Mouse (Mus musculus) ES-E14 (cell line): ENCODE measurements at regions not wholly inside any gene's neighbourhood (a gene's known extent, or its start where the extent isn't known, plus 50 kb on each side); places are given as distances from the start of the nearest gene placed in this dataset.

ENCODE experiments used
- HCFC1 ChIP-seq: IDR thresholded peaks from 2 replicates; pipeline ENCODE4 v1.6.1; 2012; ENCODE audit warnings: low read length, inconsistent platforms, borderline replicate concordance; ENCODE audit not compliant: insufficient read depth
- MAFK ChIP-seq: IDR thresholded peaks from 2 replicates; pipeline ENCODE4 v1.6.1; 2014; ENCODE audit warnings: mild to moderate bottlenecking, low read depth, low read length, inconsistent platforms; ENCODE audit not compliant: insufficient read depth
- ZC3H11A ChIP-seq: IDR thresholded peaks from 2 replicates; pipeline ENCODE4 v1.6.1; 2012; ENCODE audit warnings: low read depth, mild to moderate bottlenecking, inconsistent platforms, low read length, borderline replicate concordance
- ZNF384 ChIP-seq: IDR thresholded peaks from 2 replicates; pipeline ENCODE4 v1.6.1; 2012; ENCODE audit warnings: low read depth, low read length, inconsistent platforms

DNA sequence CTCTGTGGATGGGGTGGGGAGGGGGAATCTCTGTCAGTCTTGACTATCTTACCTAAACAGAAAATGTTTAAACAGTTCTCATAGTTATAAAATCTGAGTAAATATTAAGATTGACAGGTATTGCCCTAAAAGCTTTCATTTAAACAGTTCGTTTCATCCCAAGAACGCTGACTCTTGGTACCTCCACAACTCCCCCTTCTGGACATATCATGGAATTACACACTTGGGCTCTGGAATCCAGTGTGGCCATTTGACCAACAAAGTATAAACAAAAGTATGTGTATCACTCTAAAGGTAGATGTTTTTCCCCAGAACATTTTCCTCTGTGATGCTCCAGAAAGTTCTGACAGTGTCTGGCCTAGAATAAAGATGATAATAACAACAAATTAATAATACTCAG is 63.5 kb upstream of the Sox9 start:
- no peak for TF ChIP-seq HCFC1
- peak; percentile 7; the same call in 1 of the 2 replicates for TF ChIP-seq ZC3H11A
- TF ChIP-seq MAFK = no peak
- TF ChIP-seq ZNF384 = no peak
